Mouse (Mus musculus) urinary bladder, adult 2 months (tissue): ENCODE results near the gene Cib4. TPM values are rescaled to one million over a fixed set of nuclear protein-coding genes. Genes with fewer than 3 reads are reported as not detected.

Experiments used
- DNase-seq: peaks from one replicate; pipeline ENCODE4 v3.0.0; 2022; ENCODE audit warnings: low spot score
- polyA plus RNA-seq: library from polyadenylated mRNA; depleted of rRNA; stranded (reverse); fragments of >200 nt; gene quantifications from 2 replicates; pipeline ENCODE4 v1.2.3, GENCODE M21; 2012; rRNA removed

Cib4 gene
- polyA plus RNA-seq, 1 experiment, result 0.40 TPM

GRCm38 (mm10) chr5:30440308-30440906 lies 105.2 kb downstream of the Cib4 start:
- no peak for DNase-seq

- DNase-seq, result no peak
These were observed 106.7 kb downstream of the Cib4 start for GRCm38 (mm10) chr5:30438931-30439330.

Other genes starting within 250 kb of the Cib4 start
- gene Otof, start 83.9 kb downstream of the Cib4 start, polyA plus RNA-seq, result 0.11 and 0.13 TPM in 2 replicates
- gene 1700001C02Rik, start 79.8 kb downstream of the Cib4 start, polyA plus RNA-seq, result 0.10 TPM in 2 replicates
- 15.1 and 28.4 TPM in 2 replicates for gene Kcnk3, start 42.3 kb upstream of the Cib4 start, polyA plus RNA-seq
- 51.3 and 51.9 TPM in 2 replicates for gene Slc35f6, start 102.1 kb upstream of the Cib4 start, polyA plus RNA-seq
- 7.9 and 9.9 TPM in 2 replicates for gene Cenpa, start 120.9 kb upstream of the Cib4 start, polyA plus RNA-seq
- gene Dpysl5, start 165.7 kb upstream of the Cib4 start, polyA plus RNA-seq, result 0.28 and 0.35 TPM in 2 replicates